Mouse (Mus musculus) CH12.LX (cell line): ENCODE measurements around the gene Ncbp1. TPM values are rescaled to one million over a fixed set of nuclear protein-coding genes. Genes with fewer than 3 reads are reported as not detected.

Experiments used
- DNase-seq: peaks from one replicate; pipeline ENCODE4 v3.0.0-alpha.2; 2013; ENCODE audit errors: extremely low read depth
- H3K27ac ChIP-seq: 2 replicates; pipeline ENCODE4 v1.5.1; 2012; ENCODE audit warnings: low read depth, mild to moderate bottlenecking, control low read depth, moderate library complexity; ENCODE audit not compliant: insufficient read depth
- H3K27me3 ChIP-seq: replicated peaks from 2 replicates; pipeline ENCODE3; 2012; ENCODE audit warnings: inconsistent platforms
- H3K36me3 ChIP-seq, 2 experiments: replicated peaks in 1 of 2; 2 replicates each; pipeline versions ENCODE3 to v1.6.1; 2012; ENCODE audit warnings: inconsistent platforms in 1 of 2, low read length in 1 of 2, mild to moderate bottlenecking in 1 of 2, mixed read lengths in 1 of 2, moderate library complexity in 1 of 2; ENCODE audit not compliant: control insufficient read depth in 1 of 2, insufficient read depth in 1 of 2
- H3K4me1 ChIP-seq, 2 experiments: 2 replicates each; pipeline ENCODE4 v1.6.1; 2012; ENCODE audit warnings: inconsistent platforms in 1 of 2, moderate library complexity in 1 of 2; ENCODE audit not compliant: insufficient read depth in 2 of 2, control insufficient read depth in 1 of 2
- H3K4me2 ChIP-seq: 2 replicates; pipeline ENCODE4 v1.6.1; 2012; ENCODE audit warnings: low read depth, mild to moderate bottlenecking, control low read depth; ENCODE audit not compliant: poor library complexity, insufficient read depth, severe bottlenecking
- H3K4me3 ChIP-seq, 3 experiments: fragments of 150-350 bp in 1 of 3; sonication (generic) in 1 of 3; replicated peaks in 1 of 3; 2 replicates each; pipeline versions ENCODE3 to v1.5.1; 2011 to 2012; ENCODE audit warnings: low read depth in 2 of 3, low read length in 2 of 3, mild to moderate bottlenecking in 2 of 3, moderate library complexity in 2 of 3, control low read depth in 1 of 3, improper control_type of control experiment in 1 of 3, inconsistent platforms in 1 of 3, mixed read lengths in 1 of 3; ENCODE audit not compliant: poor library complexity in 1 of 3
- H3K79me2 ChIP-seq: replicated peaks from 2 replicates; pipeline ENCODE4 v1.6.1; 2012; ENCODE audit warnings: mild to moderate bottlenecking, moderate library complexity; ENCODE audit not compliant: control insufficient read depth, poor library complexity, insufficient read depth, severe bottlenecking; ENCODE audit errors: extremely low read depth
- H3K9ac ChIP-seq: 2 replicates; pipeline ENCODE4 v1.6.1; 2012; ENCODE audit warnings: low read depth, mild to moderate bottlenecking, control low read depth, moderate library complexity; ENCODE audit not compliant: insufficient read depth
- H3K9me3 ChIP-seq: replicated peaks from 2 replicates; pipeline ENCODE3; 2012; ENCODE audit warnings: low read length, inconsistent platforms, mixed read lengths
- CHD2 ChIP-seq: IDR thresholded peaks from 2 replicates; pipeline ENCODE4 v1.6.1; 2011; ENCODE audit warnings: low read length, improper control_type of control experiment
- CTCF ChIP-seq, 2 experiments: IDR thresholded peaks in 1 of 2; conservative IDR thresholded peaks in 1 of 2; 2 replicates each; pipeline ENCODE4 v1.5.1; 2011 to 2012; ENCODE audit warnings: low read depth in 2 of 2, low read length in 2 of 2, improper control_type of control experiment in 1 of 2, inconsistent platforms in 1 of 2, mild to moderate bottlenecking in 1 of 2, moderate library complexity in 1 of 2
- E2F4 ChIP-seq: IDR thresholded peaks from 2 replicates; pipeline ENCODE4 v1.6.1; 2011; ENCODE audit warnings: low read depth, low read length, improper control_type of control experiment; ENCODE audit not compliant: insufficient replicate concordance
- ELF1 ChIP-seq: IDR thresholded peaks from 2 replicates; pipeline ENCODE4 v1.6.1; 2014; ENCODE audit warnings: low read depth, mild to moderate bottlenecking, inconsistent platforms, low read length, improper control_type of control experiment
- EP300 ChIP-seq: IDR thresholded peaks from 2 replicates; pipeline ENCODE4 v1.6.1; 2011; ENCODE audit warnings: low read length, improper control_type of control experiment
- ETS1 ChIP-seq: conservative IDR thresholded peaks from 2 replicates; pipeline ENCODE4 v1.6.1; 2012; ENCODE audit warnings: low read depth, mild to moderate bottlenecking, inconsistent platforms, low read length, improper control_type of control experiment, moderate library complexity
- GABPA ChIP-seq: IDR thresholded peaks from 2 replicates; pipeline ENCODE4 v1.6.1; 2012; ENCODE audit warnings: low read depth, low read length, improper control_type of control experiment, inconsistent platforms; ENCODE audit not compliant: insufficient replicate concordance
- HCFC1 ChIP-seq: IDR thresholded peaks from 2 replicates; pipeline ENCODE4 v1.6.1; 2012; ENCODE audit warnings: low read depth, mild to moderate bottlenecking, inconsistent platforms, low read length, improper control_type of control experiment
- IRF4 ChIP-seq: IDR thresholded peaks from 2 replicates; pipeline ENCODE4 v1.6.1; 2014; ENCODE audit warnings: low read depth, mild to moderate bottlenecking, inconsistent platforms, low read length, improper control_type of control experiment
- KAT2A ChIP-seq: IDR thresholded peaks from 2 replicates; pipeline ENCODE4 v1.6.1; 2012; ENCODE audit warnings: low read length, improper control_type of control experiment, inconsistent platforms; ENCODE audit not compliant: insufficient replicate concordance
- MAX ChIP-seq: IDR thresholded peaks from 2 replicates; pipeline ENCODE4 v1.6.1; 2011; ENCODE audit warnings: low read length, improper control_type of control experiment
- MEF2A ChIP-seq: IDR thresholded peaks from 2 replicates; pipeline ENCODE4 v1.6.1; 2014; ENCODE audit warnings: low read depth, mild to moderate bottlenecking, inconsistent platforms, low read length, improper control_type of control experiment, borderline replicate concordance
- MXI1 ChIP-seq: IDR thresholded peaks from 2 replicates; pipeline ENCODE4 v1.6.1; 2011; ENCODE audit warnings: mild to moderate bottlenecking, low read depth, low read length, improper control_type of control experiment
- NRF1 ChIP-seq: IDR thresholded peaks from 2 replicates; pipeline ENCODE4 v1.6.1; 2014; ENCODE audit warnings: low read depth, mild to moderate bottlenecking, inconsistent platforms, low read length, improper control_type of control experiment, moderate library complexity
- POLR2AphosphoS2 ChIP-seq: IDR thresholded peaks from 2 replicates; pipeline ENCODE4 v1.6.1; 2011; ENCODE audit warnings: low read depth, low read length, improper control_type of control experiment
- RAD21 ChIP-seq: IDR thresholded peaks from 2 replicates; pipeline ENCODE4 v1.6.1; 2011; ENCODE audit warnings: low read depth, mild to moderate bottlenecking, low read length, improper control_type of control experiment, moderate library complexity
- TBP ChIP-seq: conservative IDR thresholded peaks from 2 replicates; pipeline ENCODE4 v1.6.1; 2011; ENCODE audit warnings: low read depth, low read length, improper control_type of control experiment
- USF1 ChIP-seq: IDR thresholded peaks from 2 replicates; pipeline ENCODE4 v1.6.1; 2014; ENCODE audit warnings: low read depth, mild to moderate bottlenecking, inconsistent platforms, low read length, improper control_type of control experiment
- ZC3H11A ChIP-seq: IDR thresholded peaks from 2 replicates; pipeline ENCODE4 v1.6.1; 2012; ENCODE audit warnings: low read depth, mild to moderate bottlenecking, inconsistent platforms, low read length, improper control_type of control experiment
- ZKSCAN1 ChIP-seq: IDR thresholded peaks from 2 replicates; pipeline ENCODE4 v1.6.1; 2012; ENCODE audit warnings: low read depth, inconsistent platforms, low read length, improper control_type of control experiment, borderline replicate concordance
- ZNF384 ChIP-seq: IDR thresholded peaks from 2 replicates; pipeline ENCODE4 v1.6.1; 2012; ENCODE audit warnings: low read depth, low read length, improper control_type of control experiment, inconsistent platforms
- dilution Hi-C: fragments of 300-500 bp; cut with MboI; formaldehyde crosslinking; loops from 2 replicates; pipeline ENCODE4 v1.14.3; 2020; ENCODE audit warnings: low sequenced_read_pairs; ENCODE audit not compliant: extremely low pct_unique_long_range_greater_than_20kb, extremely low pct_ligation_motif_present
- in situ Hi-C: fragments of 300-500 bp; cut with MboI; formaldehyde crosslinking; loops from 3 replicates; pipeline ENCODE4 v1.14.3; 2019; ENCODE audit warnings: low sequenced_read_pairs, low pct_ligation_motif_present, low pct_unique_long_range_greater_than_20kb, mixed read lengths
- polyA plus RNA-seq: library from polyadenylated mRNA; unstranded; fragments of >175 nt; gene quantifications from 2 replicates; pipeline ENCODE4 v1.2.1, GENCODE M21; 2012; ENCODE audit warnings: low read depth; ENCODE audit not compliant: insufficient read length
- total RNA-seq, 2 experiments: library from RNA; depleted of rRNA; stranded (reverse); fragments of 300-350 nt in 1 of 2; fragments of >200 nt in 1 of 2; gene quantifications; 2 replicates each; pipeline ENCODE4 v1.2.3; 2012 to 2014

Gene Ncbp1
- total and polyA plus RNA-seq, 3 experiments: 64.7 to 121 (median 88.2) TPM

GRCm38 (mm10) chr4:46117536-46117935 lies 20.9 kb upstream of the Ncbp1 start:
- no peak overlapping the region for H3K9ac ChIP-seq
- H3K79me2 ChIP-seq: no peaks in the 10 kb centered on the region
- peaks cover 66 to 99% of the 10 kb centered on the region in 2 experiments for H3K36me3 ChIP-seq
- in situ Hi-C loops: no loop called here
- dilution Hi-C loops: no loop called here
- H3K27ac ChIP-seq: no peak overlapping the region
- no peak overlapping the region for H3K4me2 ChIP-seq
- TF ChIP-seq GABPA: no peak
- TF ChIP-seq, all 38 proteins: peak for 0
- Histone ChIP-seq H3K27me3 (no peaks in the 10 kb centered on the region), H3K4me3 (no peak overlapping the region), H3K4me1 (no peaks in the 10 kb centered on the region), H3K9me3 (no peaks in the 10 kb centered on the region)
- no peak for DNase-seq

DNA sequence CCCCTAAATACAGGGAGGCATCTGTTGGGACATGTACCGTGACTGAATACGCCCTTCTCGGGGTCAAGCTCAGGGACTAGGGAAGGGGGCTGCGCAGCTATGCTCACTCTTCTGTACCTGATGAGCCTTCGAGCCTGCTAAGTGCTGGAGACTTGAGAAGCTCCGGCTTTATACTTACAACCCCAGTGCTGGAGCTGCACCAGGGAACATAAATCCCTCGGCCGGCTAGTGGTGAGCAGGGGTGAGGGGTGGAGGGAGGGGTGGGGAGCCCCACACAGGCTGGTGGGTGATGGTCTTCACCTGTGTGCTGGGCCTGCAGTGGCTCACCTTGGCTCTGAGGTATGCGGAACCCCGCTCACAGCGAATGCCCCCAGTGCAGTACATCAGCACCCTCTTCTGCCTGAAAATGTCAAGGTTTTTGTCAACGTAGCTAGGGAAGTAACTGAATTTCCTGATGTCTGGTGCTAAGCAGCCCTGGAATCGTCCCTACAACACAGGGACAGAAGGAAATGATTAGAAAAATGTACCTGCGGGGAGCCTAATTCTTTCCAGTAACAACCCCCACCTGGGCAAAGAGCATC lies 18.8 kb upstream of the Ncbp1 start:
- no peak overlapping the region for H3K9ac ChIP-seq
- H3K79me2 ChIP-seq: no peaks in the 10 kb centered on the region
- H3K4me2 ChIP-seq: no peak overlapping the region
- TF ChIP-seq KAT2A (no peak), RAD21 (peak; percentile 13)
- H3K36me3 ChIP-seq: peaks cover 66 to 96% of the 10 kb centered on the region in 2 experiments
- no peak overlapping the region for H3K27ac ChIP-seq
- dilution Hi-C loops (no loop called here), in situ Hi-C loops (loop anchor here (10.0 kb wide), 1 partner anchor 175 kb away; no protein-coding TSS in a partner anchor)
- H3K27me3 ChIP-seq: no peaks in the 10 kb centered on the region
- no peak for DNase-seq
- no peaks in the 10 kb centered on the region for H3K9me3 ChIP-seq
- H3K4me1 ChIP-seq: no peaks in the 10 kb centered on the region
- no peak overlapping the region for H3K4me3 ChIP-seq

- Histone ChIP-seq H3K4me2 (no peak overlapping the region), H3K36me3 (peaks cover 71 to 97% of the 10 kb centered on the region in 2 experiments), H3K4me1 (no peaks in the 10 kb centered on the region), H3K4me3 (no peak overlapping the region), H3K27me3 (no peaks in the 10 kb centered on the region), H3K79me2 (no peaks in the 10 kb centered on the region), H3K27ac (no peak overlapping the region), H3K9ac (no peak overlapping the region)
- in situ Hi-C loops: loop anchor here (10.0 kb wide), 1 partner anchor 176 kb away; no protein-coding TSS in a partner anchor
- dilution Hi-C loops: no loop called here
- no peak for DNase-seq
- TF ChIP-seq E2F4 (no peak), MEF2A (no peak), CTCF (conservative IDR thresholded peaks at IDR 0.05 in 1 of 2, IDR thresholded peaks at IDR 0.05 in 1 of 2; ENCODE audit: low read depth in 2 of 2, low read length in 2 of 2) (no peak), MXI1 (no peak), ZKSCAN1 (no peak), ELF1 (no peak), CHD2 (no peak), USF1 (no peak), POLR2AphosphoS2 (no peak), ZNF384 (no peak), ETS1 (no peak), TBP (no peak), EP300 (no peak), IRF4 (no peak), HCFC1 (no peak), ZC3H11A (no peak), RAD21 (no peak), NRF1 (no peak), MAX (no peak)
- TF ChIP-seq, all 38 proteins: peak for 0
- no peaks in the 10 kb centered on the region for H3K9me3 ChIP-seq
Measured at GRCm38 (mm10) chr4:46120767-46121166, 17.6 kb upstream of the Ncbp1 start.
